Mouse (Mus musculus) CD4-positive helper T cell, adult 2 months (primary cell): ENCODE measurements around the gene Ubqln4.
"Not testable (repeated sequence)": the region's sequence is repeated elsewhere in the genome, so short reads cannot be mapped to it uniquely, and the experiment has no call there.

Experiments
- DNase-seq: peaks from one replicate; pipeline ENCODE4 v3.0.0-alpha.2; 2012; ENCODE audit warnings: low read depth, missing footprints, low spot score

Gene Ubqln4

DNA sequence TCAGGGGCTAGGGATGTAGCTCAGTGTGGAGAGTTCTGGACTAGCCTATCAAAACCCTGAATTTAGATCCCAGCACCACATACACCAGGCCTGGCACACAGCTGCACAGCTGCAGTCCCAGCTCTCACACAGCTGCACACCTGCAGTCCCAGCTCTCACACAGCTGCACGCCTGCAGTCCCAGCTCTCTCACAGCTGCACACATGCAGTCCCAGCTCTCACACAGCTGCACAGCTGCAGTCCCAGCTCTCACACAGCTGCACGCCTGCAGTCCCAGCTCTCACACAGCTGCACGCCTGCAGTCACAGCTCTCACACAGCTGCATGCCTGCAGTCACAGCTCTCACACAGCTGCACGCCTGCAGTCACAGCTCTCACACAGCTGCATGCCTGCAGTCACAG lies 43.0 kb downstream of the Ubqln4 start:
- DNase-seq = not testable (repeated sequence)

- no peak for DNase-seq
Observed at GRCm38 (mm10) chr3:88602466-88602865, 48.9 kb downstream of the Ubqln4 start.

GRCm38 (mm10) chr3:88603714-88604161 lies 50.2 kb downstream of the Ubqln4 start:
- peak; percentile 74 for DNase-seq

GRCm38 (mm10) chr3:88604863-88605262 lies 51.3 kb downstream of the Ubqln4 start:
- no peak for DNase-seq

DNA sequence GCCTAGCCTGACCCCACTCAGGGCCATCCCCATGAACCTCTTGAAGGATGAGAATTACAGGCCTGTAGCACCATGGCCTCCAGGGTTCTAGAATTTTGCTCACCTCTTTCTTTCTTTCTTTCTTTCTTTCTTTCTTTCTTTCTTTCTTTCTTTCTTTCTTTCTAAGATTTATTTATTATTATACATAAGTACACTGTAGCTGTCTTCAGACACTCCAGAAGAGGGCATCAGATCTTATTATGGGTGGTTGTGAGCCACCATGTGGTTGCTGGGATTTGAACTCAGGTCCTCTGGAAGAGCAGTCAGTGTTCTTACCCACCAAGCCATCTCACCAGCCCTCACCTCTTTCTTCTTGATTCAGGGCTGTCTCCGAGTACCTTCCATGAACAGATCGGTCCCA lies 52.1 kb downstream of the Ubqln4 start, which contains the start of gene Arhgef2:
Gene Arhgef2, plus strand, starts transcription at position 301 of the 400 bp plus-strand sequence.
- not testable (repeated sequence) for DNase-seq

DNA sequence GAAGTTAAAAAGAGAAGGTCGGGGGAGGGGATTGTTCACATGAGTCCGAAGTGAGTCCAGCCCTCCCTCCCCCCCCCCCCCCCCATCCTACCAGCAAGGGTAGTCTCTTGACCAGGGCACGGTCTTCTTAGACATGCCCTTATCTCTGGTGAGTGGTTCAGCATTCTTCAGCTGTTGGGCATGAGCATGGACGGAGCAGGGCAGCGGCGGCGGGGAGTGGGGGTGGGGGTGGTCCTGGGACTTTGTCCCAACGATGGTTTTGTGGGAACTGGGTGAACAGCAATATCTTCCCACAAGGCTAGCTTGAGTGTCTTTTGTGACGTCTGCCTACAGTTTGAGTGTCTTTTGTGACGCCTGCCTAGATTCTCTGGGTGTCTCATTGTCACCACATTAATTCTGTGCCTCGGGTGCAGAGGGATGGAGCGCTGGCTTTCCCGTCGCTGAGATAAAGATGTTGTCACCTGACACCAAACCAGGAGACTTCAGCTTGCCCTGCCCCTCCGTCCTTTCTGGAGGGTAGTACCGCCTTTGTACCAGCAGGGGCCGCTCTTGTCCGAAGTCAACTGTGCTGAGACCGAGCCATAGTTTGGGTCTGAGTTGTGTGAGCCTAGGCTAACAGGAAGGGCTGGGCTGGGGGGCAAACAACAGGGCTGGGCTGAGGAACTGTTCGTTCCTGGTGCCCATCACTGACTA lies 53.7 kb downstream of the Ubqln4 start:
- DNase-seq = peak; percentile 82

DNA sequence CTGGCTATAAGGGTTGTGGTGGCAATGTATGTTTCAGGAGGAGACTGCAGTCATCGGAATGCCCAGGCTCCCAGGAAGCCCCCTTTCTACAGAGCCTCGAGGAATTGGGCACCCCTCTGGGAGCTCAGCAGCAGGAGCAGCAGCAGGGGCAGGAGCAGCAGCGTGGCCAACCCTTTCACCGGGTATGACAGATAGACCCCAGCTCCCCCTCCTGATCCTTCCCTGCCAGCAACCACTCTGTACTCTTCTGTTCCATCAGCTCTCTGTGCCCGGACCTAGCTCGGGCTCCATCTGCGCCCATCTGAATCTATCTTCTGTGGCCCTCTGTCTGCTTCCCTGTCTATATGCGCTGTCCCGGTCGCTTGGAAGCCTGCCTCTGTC lies 54.2 kb downstream of the Ubqln4 start:
- no peak for DNase-seq

DNA sequence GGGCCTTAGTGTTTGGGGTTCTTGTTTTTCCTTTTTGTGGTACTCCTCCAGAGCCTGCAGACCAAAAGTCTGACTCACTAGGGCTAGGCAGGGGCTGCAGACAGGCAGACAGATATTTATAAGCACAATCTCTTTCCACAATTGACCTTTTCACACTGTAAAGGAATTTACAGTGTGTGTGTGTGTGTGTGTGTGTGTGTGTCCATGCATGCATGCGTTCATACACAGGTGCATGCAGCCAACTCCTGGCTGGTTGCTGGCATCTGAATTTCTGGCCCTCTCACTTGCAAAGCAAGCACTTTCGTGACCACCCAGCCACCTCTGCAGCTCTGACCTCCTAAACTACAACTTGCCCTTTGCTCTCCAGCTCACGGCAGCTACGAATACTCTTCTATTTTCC lies 55.5 kb downstream of the Ubqln4 start:
- no peak for DNase-seq

GRCm38 (mm10) chr3:88614418-88614817 lies 60.9 kb downstream of the Ubqln4 start:
- DNase-seq = no peak

DNA sequence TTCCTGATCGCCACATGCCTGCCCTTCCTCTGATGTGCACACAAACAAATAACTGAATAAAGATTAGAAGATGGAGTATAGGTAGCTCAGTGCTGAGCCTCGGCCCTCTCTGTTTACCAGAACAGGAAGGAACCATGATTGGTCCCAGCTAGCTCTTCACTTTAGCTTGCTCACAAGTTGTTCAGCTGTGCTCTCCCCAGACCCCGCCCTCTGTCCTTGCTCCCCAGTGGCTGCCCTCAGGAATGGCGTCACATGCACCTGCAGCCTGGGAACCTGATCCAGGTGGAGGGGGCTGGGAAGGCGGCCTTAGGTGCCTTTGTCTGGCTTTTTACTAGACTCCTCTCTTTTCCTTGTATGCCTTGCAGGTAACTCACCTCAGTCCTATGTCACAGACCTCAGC lies 61.6 kb downstream of the Ubqln4 start:
- DNase-seq = no peak

DNA sequence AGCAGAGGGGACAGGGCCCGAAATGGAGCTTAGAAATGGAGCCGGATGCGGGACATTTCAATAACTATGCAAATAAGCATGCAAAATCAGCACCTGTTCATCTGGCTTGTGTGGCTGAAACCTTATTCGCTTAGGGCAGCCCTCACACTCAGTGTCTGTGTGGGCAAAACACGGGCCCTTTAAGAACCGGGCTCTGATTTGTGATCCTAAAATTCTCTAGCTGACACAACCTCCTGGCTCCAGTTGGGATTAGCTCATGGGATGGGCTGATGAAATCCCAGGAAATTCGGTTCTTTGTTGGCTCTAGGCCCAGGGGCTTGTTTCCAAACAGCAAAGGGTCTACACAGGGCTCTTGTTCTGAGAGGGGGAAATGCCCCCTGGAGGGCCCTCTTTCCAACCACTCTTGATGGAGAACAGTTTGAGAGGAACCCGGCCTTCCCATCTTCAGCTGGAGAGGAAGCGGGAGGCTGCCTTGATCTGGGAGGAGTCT lies 62.4 kb downstream of the Ubqln4 start:
- no peak for DNase-seq

DNA sequence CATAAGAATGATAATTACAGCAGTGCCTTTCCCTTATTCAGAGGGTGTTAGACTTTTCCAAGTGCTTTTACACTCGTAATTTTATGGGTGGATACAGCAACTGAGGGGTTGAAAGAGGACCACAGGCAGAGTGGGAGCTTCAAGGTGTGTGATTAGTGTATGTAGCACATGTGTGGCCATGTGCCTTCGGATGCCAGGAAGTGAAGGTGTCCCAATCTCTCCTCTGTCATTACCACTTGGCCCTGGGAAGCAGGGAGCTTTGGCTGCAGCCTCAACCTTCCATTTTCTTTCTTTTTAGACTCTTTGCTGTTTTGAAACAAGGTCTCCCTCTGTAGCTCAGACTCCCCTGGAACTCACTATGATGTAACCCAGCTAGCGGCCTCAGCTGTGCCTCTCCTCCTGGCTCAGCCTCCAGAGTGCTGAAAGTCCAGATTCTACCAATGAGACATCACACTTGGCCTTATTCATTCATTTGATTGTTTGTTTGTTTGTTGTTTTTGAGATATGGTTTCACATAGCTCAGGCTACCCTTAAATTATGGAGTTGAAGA lies 63.5 kb downstream of the Ubqln4 start:
- no peak for DNase-seq

DNA sequence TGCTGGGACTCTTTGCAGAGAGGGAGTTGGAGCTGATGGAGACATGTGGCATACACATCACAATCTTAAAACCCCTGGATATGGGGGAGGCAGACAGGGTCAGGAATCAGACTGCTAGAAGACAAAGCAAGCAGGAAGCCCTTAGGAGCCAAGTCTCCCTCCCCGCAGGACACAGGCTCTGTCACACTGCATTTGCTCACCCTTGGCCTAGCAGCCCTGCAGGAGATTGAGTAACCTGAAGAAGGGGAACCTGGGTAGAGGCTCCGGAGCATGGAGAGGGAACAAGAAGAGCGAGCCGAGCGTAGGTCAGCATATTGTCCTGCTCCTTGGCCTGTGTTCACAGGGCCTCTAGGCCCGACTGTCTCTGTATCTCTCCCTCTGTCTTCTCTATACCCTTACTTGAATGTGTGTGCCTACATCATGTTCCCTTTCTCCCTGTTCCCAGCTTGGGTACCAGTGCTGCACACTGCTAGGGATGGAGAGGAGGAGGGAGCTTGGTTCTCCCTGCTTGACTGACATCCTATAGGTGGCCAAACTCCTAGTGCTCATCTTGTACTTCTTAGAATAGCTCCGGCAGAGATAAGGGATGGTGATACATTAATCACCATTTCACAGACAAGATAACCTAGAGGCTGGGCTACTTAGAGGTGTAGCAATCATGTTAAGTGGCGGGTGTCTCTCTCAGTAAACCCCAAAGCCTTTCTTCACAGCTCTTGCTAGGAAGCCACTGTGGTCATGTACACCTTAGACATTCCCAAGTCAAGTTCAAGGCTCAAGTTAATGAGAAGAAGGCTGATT lies 64.7 kb downstream of the Ubqln4 start:
- no peak for DNase-seq
